Mouse (Mus musculus) CH12.LX (cell line): ENCODE measurements around the gene Zbtb8a. TPM values are rescaled to one million over a fixed set of nuclear protein-coding genes. Genes with fewer than 3 reads are reported as not detected.

Experiments used
- DNase-seq: peaks from one replicate; pipeline ENCODE4 v3.0.0-alpha.2; 2013; ENCODE audit errors: extremely low read depth
- H3K27ac ChIP-seq: 2 replicates; pipeline ENCODE4 v1.5.1; 2012; ENCODE audit warnings: low read depth, mild to moderate bottlenecking, control low read depth, moderate library complexity; ENCODE audit not compliant: insufficient read depth
- H3K27me3 ChIP-seq: replicated peaks from 2 replicates; pipeline ENCODE3; 2012; ENCODE audit warnings: inconsistent platforms
- H3K36me3 ChIP-seq, 2 experiments: replicated peaks in 1 of 2; 2 replicates each; pipeline versions ENCODE3 to v1.6.1; 2012; ENCODE audit warnings: inconsistent platforms in 1 of 2, low read length in 1 of 2, mild to moderate bottlenecking in 1 of 2, mixed read lengths in 1 of 2, moderate library complexity in 1 of 2; ENCODE audit not compliant: control insufficient read depth in 1 of 2, insufficient read depth in 1 of 2
- H3K4me1 ChIP-seq, 2 experiments: 2 replicates each; pipeline ENCODE4 v1.6.1; 2012; ENCODE audit warnings: inconsistent platforms in 1 of 2, moderate library complexity in 1 of 2; ENCODE audit not compliant: insufficient read depth in 2 of 2, control insufficient read depth in 1 of 2
- H3K4me2 ChIP-seq: 2 replicates; pipeline ENCODE4 v1.6.1; 2012; ENCODE audit warnings: low read depth, mild to moderate bottlenecking, control low read depth; ENCODE audit not compliant: poor library complexity, insufficient read depth, severe bottlenecking
- H3K4me3 ChIP-seq, 3 experiments: fragments of 150-350 bp in 1 of 3; sonication (generic) in 1 of 3; replicated peaks in 1 of 3; 2 replicates each; pipeline versions ENCODE3 to v1.5.1; 2011 to 2012; ENCODE audit warnings: low read depth in 2 of 3, low read length in 2 of 3, mild to moderate bottlenecking in 2 of 3, moderate library complexity in 2 of 3, control low read depth in 1 of 3, improper control_type of control experiment in 1 of 3, inconsistent platforms in 1 of 3, mixed read lengths in 1 of 3; ENCODE audit not compliant: poor library complexity in 1 of 3
- H3K79me2 ChIP-seq: replicated peaks from 2 replicates; pipeline ENCODE4 v1.6.1; 2012; ENCODE audit warnings: mild to moderate bottlenecking, moderate library complexity; ENCODE audit not compliant: control insufficient read depth, poor library complexity, insufficient read depth, severe bottlenecking; ENCODE audit errors: extremely low read depth
- H3K9ac ChIP-seq: 2 replicates; pipeline ENCODE4 v1.6.1; 2012; ENCODE audit warnings: low read depth, mild to moderate bottlenecking, control low read depth, moderate library complexity; ENCODE audit not compliant: insufficient read depth
- H3K9me3 ChIP-seq: replicated peaks from 2 replicates; pipeline ENCODE3; 2012; ENCODE audit warnings: low read length, inconsistent platforms, mixed read lengths
- CHD1 ChIP-seq: IDR thresholded peaks from 2 replicates; pipeline ENCODE4 v1.6.1; 2012; ENCODE audit warnings: low read depth, low read length, improper control_type of control experiment, inconsistent platforms
- CTCF ChIP-seq, 2 experiments: IDR thresholded peaks in 1 of 2; conservative IDR thresholded peaks in 1 of 2; 2 replicates each; pipeline ENCODE4 v1.5.1; 2011 to 2012; ENCODE audit warnings: low read depth in 2 of 2, low read length in 2 of 2, improper control_type of control experiment in 1 of 2, inconsistent platforms in 1 of 2, mild to moderate bottlenecking in 1 of 2, moderate library complexity in 1 of 2
- EP300 ChIP-seq: IDR thresholded peaks from 2 replicates; pipeline ENCODE4 v1.6.1; 2011; ENCODE audit warnings: low read length, improper control_type of control experiment
- ETS1 ChIP-seq: conservative IDR thresholded peaks from 2 replicates; pipeline ENCODE4 v1.6.1; 2012; ENCODE audit warnings: low read depth, mild to moderate bottlenecking, inconsistent platforms, low read length, improper control_type of control experiment, moderate library complexity
- GABPA ChIP-seq: IDR thresholded peaks from 2 replicates; pipeline ENCODE4 v1.6.1; 2012; ENCODE audit warnings: low read depth, low read length, improper control_type of control experiment, inconsistent platforms; ENCODE audit not compliant: insufficient replicate concordance
- HCFC1 ChIP-seq: IDR thresholded peaks from 2 replicates; pipeline ENCODE4 v1.6.1; 2012; ENCODE audit warnings: low read depth, mild to moderate bottlenecking, inconsistent platforms, low read length, improper control_type of control experiment
- KAT2A ChIP-seq: IDR thresholded peaks from 2 replicates; pipeline ENCODE4 v1.6.1; 2012; ENCODE audit warnings: low read length, improper control_type of control experiment, inconsistent platforms; ENCODE audit not compliant: insufficient replicate concordance
- MAFK ChIP-seq: IDR thresholded peaks from 2 replicates; pipeline ENCODE4 v1.6.1; 2011; ENCODE audit warnings: low read length, improper control_type of control experiment; ENCODE audit not compliant: insufficient replicate concordance
- MAX ChIP-seq: IDR thresholded peaks from 2 replicates; pipeline ENCODE4 v1.6.1; 2011; ENCODE audit warnings: low read length, improper control_type of control experiment
- PAX5 ChIP-seq: IDR thresholded peaks from 2 replicates; pipeline ENCODE4 v1.6.1; 2012; ENCODE audit warnings: low read length, inconsistent platforms, mixed read lengths
- RAD21 ChIP-seq: IDR thresholded peaks from 2 replicates; pipeline ENCODE4 v1.6.1; 2011; ENCODE audit warnings: low read depth, mild to moderate bottlenecking, low read length, improper control_type of control experiment, moderate library complexity
- SMC3 ChIP-seq: IDR thresholded peaks from 2 replicates; pipeline ENCODE4 v1.6.1; 2011; ENCODE audit warnings: low read depth, low read length, improper control_type of control experiment
- UBTF ChIP-seq: IDR thresholded peaks from 2 replicates; pipeline ENCODE4 v1.6.1; 2012; ENCODE audit warnings: low read depth, mild to moderate bottlenecking, inconsistent platforms, low read length, improper control_type of control experiment, moderate library complexity
- USF1 ChIP-seq: IDR thresholded peaks from 2 replicates; pipeline ENCODE4 v1.6.1; 2014; ENCODE audit warnings: low read depth, mild to moderate bottlenecking, inconsistent platforms, low read length, improper control_type of control experiment
- USF2 ChIP-seq: conservative IDR thresholded peaks from 2 replicates; pipeline ENCODE4 v1.6.1; 2011; ENCODE audit warnings: low read depth, low read length, improper control_type of control experiment
- ZMIZ1 ChIP-seq: IDR thresholded peaks from 2 replicates; pipeline ENCODE4 v1.6.1; 2012; ENCODE audit warnings: low read depth, mild to moderate bottlenecking, inconsistent platforms, low read length, improper control_type of control experiment
- ZNF384 ChIP-seq: IDR thresholded peaks from 2 replicates; pipeline ENCODE4 v1.6.1; 2012; ENCODE audit warnings: low read depth, low read length, improper control_type of control experiment, inconsistent platforms
- dilution Hi-C: fragments of 300-500 bp; cut with MboI; formaldehyde crosslinking; loops from 2 replicates; pipeline ENCODE4 v1.14.3; 2020; ENCODE audit warnings: low sequenced_read_pairs; ENCODE audit not compliant: extremely low pct_unique_long_range_greater_than_20kb, extremely low pct_ligation_motif_present
- in situ Hi-C: fragments of 300-500 bp; cut with MboI; formaldehyde crosslinking; loops from 3 replicates; pipeline ENCODE4 v1.14.3; 2019; ENCODE audit warnings: low sequenced_read_pairs, low pct_ligation_motif_present, low pct_unique_long_range_greater_than_20kb, mixed read lengths
- polyA plus RNA-seq: library from polyadenylated mRNA; unstranded; fragments of >175 nt; gene quantifications from 2 replicates; pipeline ENCODE4 v1.2.1, GENCODE M21; 2012; ENCODE audit warnings: low read depth; ENCODE audit not compliant: insufficient read length
- total RNA-seq, 2 experiments: library from RNA; depleted of rRNA; stranded (reverse); fragments of 300-350 nt in 1 of 2; fragments of >200 nt in 1 of 2; gene quantifications; 2 replicates each; pipeline ENCODE4 v1.2.3; 2012 to 2014

Gene Zbtb8a
- total and polyA plus RNA-seq, 3 experiments: 0.04 TPM; not detected in 2

GRCm38 (mm10) chr4:129339743-129340142 is 38.2 kb downstream of the Zbtb8a start:
- no peak for DNase-seq
- peaks cover 5 to 24% of the 10 kb centered on the region in 2 experiments; a peak in 3 of 4 replicates for H3K4me1 ChIP-seq
- H3K4me2 ChIP-seq: no peak overlapping the region
- H3K9me3 ChIP-seq: no peaks in the 10 kb centered on the region
- in situ Hi-C loops: no loop called here
- no peaks in the 10 kb centered on the region for H3K27me3 ChIP-seq
- H3K36me3 ChIP-seq: peaks cover 28 to 52% of the 10 kb centered on the region in 2 experiments
- H3K9ac ChIP-seq: no peak overlapping the region
- H3K4me3 ChIP-seq: no peak overlapping the region
- no peak for TF ChIP-seq MAFK
- no peak for TF ChIP-seq CTCF (conservative IDR thresholded peaks at IDR 0.05 in 1 of 2, IDR thresholded peaks at IDR 0.05 in 1 of 2; ENCODE audit: low read depth in 2 of 2, low read length in 2 of 2)
- TF ChIP-seq, all 38 proteins: peak for 0
- dilution Hi-C loops: no loop called here
- Histone ChIP-seq H3K79me2 (peaks cover 20% of the 10 kb centered on the region), H3K27ac (no peak overlapping the region)

GRCm38 (mm10) chr4:129336291-129336690 is 41.6 kb downstream of the Zbtb8a start:
- dilution Hi-C loops: no loop called here
- TF ChIP-seq KAT2A: no peak
- no peak for TF ChIP-seq USF2
- TF ChIP-seq USF1: no peak
- no peak for TF ChIP-seq PAX5
- no peak for TF ChIP-seq CTCF (conservative IDR thresholded peaks at IDR 0.05 in 1 of 2, IDR thresholded peaks at IDR 0.05 in 1 of 2; ENCODE audit: low read depth in 2 of 2, low read length in 2 of 2)
- no peak for TF ChIP-seq MAX
- TF ChIP-seq RAD21: no peak
- TF ChIP-seq CHD1: no peak
- TF ChIP-seq GABPA: no peak
- no peak for TF ChIP-seq UBTF
- TF ChIP-seq HCFC1: no peak
- TF ChIP-seq ZNF384: no peak
- TF ChIP-seq SMC3: no peak
- TF ChIP-seq EP300: no peak
- TF ChIP-seq ETS1: no peak
- no peak for TF ChIP-seq ZMIZ1

More at GRCm38 (mm10) chr4:129336291-129336690, 41.6 kb downstream of the Zbtb8a start:
- Histone ChIP-seq H3K79me2 (peaks cover 54% of the 10 kb centered on the region), H3K9ac (peak overlapping the region; percentile 99), H3K9me3 (no peaks in the 10 kb centered on the region), H3K27ac (peak overlapping the region; percentile 95), H3K4me3 (peak overlapping the region; percentile 66 to 84 (median 74)), H3K27me3 (no peaks in the 10 kb centered on the region), H3K36me3 (peaks cover 28 to 46% of the 10 kb centered on the region in 2 experiments), H3K4me1 (peaks cover 7 to 49% of the 10 kb centered on the region in 2 experiments; a peak in 3 of 4 replicates), H3K4me2 (peak overlapping the region; percentile 47)
- in situ Hi-C loops: no loop called here
- peak; percentile 44 for DNase-seq
